Mouse (Mus musculus) brain, embryonic 14.5 days (tissue): ENCODE data around the gene Ccdc107.

ENCODE experiments used
- CTCF ChIP-seq: fragments of 200-500 bp; IDR thresholded peaks from 2 replicates; pipeline ENCODE4 v1.5.1; 2012; ENCODE audit warnings: inconsistent platforms, mild to moderate bottlenecking, moderate library complexity, borderline replicate concordance; ENCODE audit not compliant: insufficient read depth, insufficient read length; ENCODE audit errors: extremely low read depth
- POLR2A ChIP-seq: fragments of 200-500 bp; IDR thresholded peaks from 2 replicates; pipeline ENCODE4 v1.6.1; 2012; ENCODE audit warnings: mild to moderate bottlenecking, inconsistent platforms, borderline replicate concordance; ENCODE audit not compliant: poor library complexity, insufficient read depth, insufficient read length, severe bottlenecking; ENCODE audit errors: extremely low read depth

DNA sequence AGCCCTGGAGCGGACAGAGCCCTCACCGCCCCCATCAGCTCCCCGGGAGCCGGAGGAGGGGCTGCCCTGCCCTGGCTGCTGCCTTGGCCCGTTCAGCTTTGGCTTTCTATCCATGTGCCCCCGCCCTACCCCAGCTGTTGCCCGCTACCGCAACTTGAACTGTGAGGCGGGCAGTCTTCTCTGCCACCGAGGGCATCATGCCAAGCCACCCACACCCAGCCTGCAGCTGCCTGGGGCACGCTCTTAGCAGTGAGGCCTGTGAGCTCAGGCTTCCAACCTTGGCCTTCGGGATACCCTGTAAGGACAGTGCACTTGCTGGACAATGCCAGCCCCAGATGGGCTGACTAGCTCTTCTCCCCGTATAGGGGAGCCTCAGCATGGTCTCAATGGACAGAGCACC is 45.4 kb upstream of the Ccdc107 start:
- TF ChIP-seq POLR2A (no peak), CTCF (no peak)
